Mouse (Mus musculus): ENCODE data around the gene H2-Ke6. TPM values are rescaled to one million over a fixed set of nuclear protein-coding genes. Genes with fewer than 3 reads are reported as not detected.

Gene H2-Ke6
- polyA plus RNA-seq (2012; rRNA removed), result 91.2 and 130 TPM in 2 replicates

- WGBS, result under 1% methylated on average over 49 of the region's 49 CpGs
- peaks cover 24% of the 10 kb centered on the region for H3K4me1 ChIP-seq (ENCODE audit: control insufficient read depth, insufficient read depth, low read length)
- TF ChIP-seq CTCF (IDR thresholded peaks at IDR 0.05; ENCODE audit: insufficient read depth, low read length), result no peak
- TF ChIP-seq POLR2A (IDR thresholded peaks at IDR 0.05; ENCODE audit: borderline replicate concordance, extremely low read depth, low read depth, low read length), result peak; percentile 82; the same call in 1 of the 2 replicates
- peak; percentile 92 for DNase-seq
- peak within 1 kb of the TSS; percentile 93 for H3K4me3 ChIP-seq (replicated peaks; ENCODE audit: extremely low read depth, low read depth, low read length)
Observed at GRCm38 (mm10) chr17:34027656-34028223, at the start of gene H2-Ke6. TSS of gene H2-Ke6 (minus strand) at chr17:34028060.

GRCm38 (mm10) chr17:34077549-34077948 is 49.7 kb upstream of the H2-Ke6 start:
- 1% methylated on average over 9 of the region's 9 CpGs for WGBS
- peak; percentile 53 for DNase-seq
- Histone ChIP-seq H3K4me1 (ENCODE audit: control insufficient read depth, insufficient read depth, low read length) (no peaks in the 10 kb centered on the region), H3K4me3 (replicated peaks; ENCODE audit: extremely low read depth, low read depth, low read length) (no peak overlapping the region)
- TF ChIP-seq CTCF (IDR thresholded peaks at IDR 0.05; ENCODE audit: insufficient read depth, low read length) (peak; percentile 52), POLR2A (IDR thresholded peaks at IDR 0.05; ENCODE audit: borderline replicate concordance, extremely low read depth, low read depth, low read length) (no peak)

- peak; percentile 72 for DNase-seq
- no peak overlapping the region for H3K4me3 ChIP-seq (replicated peaks; ENCODE audit: extremely low read depth, low read depth, low read length)
- H3K4me1 ChIP-seq (ENCODE audit: control insufficient read depth, insufficient read depth, low read length), result no peaks in the 10 kb centered on the region
- 27% methylated on average over 7 of the region's 7 CpGs for WGBS
- TF ChIP-seq POLR2A (IDR thresholded peaks at IDR 0.05; ENCODE audit: borderline replicate concordance, extremely low read depth, low read depth, low read length), result no peak
- no peak for TF ChIP-seq CTCF (IDR thresholded peaks at IDR 0.05; ENCODE audit: insufficient read depth, low read length)
Observed at GRCm38 (mm10) chr17:34075271-34075670, 47.4 kb upstream of the H2-Ke6 start.

GRCm38 (mm10) chr17:34072091-34072490 is 44.2 kb upstream of the H2-Ke6 start:
- DNase-seq, result no peak
- Histone ChIP-seq H3K4me3 (replicated peaks; ENCODE audit: extremely low read depth, low read depth, low read length) (no peak overlapping the region), H3K4me1 (ENCODE audit: control insufficient read depth, insufficient read depth, low read length) (no peaks in the 10 kb centered on the region)
- TF ChIP-seq POLR2A (IDR thresholded peaks at IDR 0.05; ENCODE audit: borderline replicate concordance, extremely low read depth, low read depth, low read length) (no peak), CTCF (IDR thresholded peaks at IDR 0.05; ENCODE audit: insufficient read depth, low read length) (no peak)
- WGBS, result 60% methylated on average over 5 of the region's 5 CpGs

- Histone ChIP-seq H3K4me1 (ENCODE audit: control insufficient read depth, insufficient read depth, low read length) (no peaks in the 10 kb centered on the region), H3K4me3 (replicated peaks; ENCODE audit: extremely low read depth, low read depth, low read length) (no peak overlapping the region)
- WGBS, result 37% methylated on average over 3 of the region's 3 CpGs
- TF ChIP-seq POLR2A (IDR thresholded peaks at IDR 0.05; ENCODE audit: borderline replicate concordance, extremely low read depth, low read depth, low read length) (no peak), CTCF (IDR thresholded peaks at IDR 0.05; ENCODE audit: insufficient read depth, low read length) (no peak)
- no peak for DNase-seq
Observed at GRCm38 (mm10) chr17:34068864-34069263, 41.0 kb upstream of the H2-Ke6 start.

GRCm38 (mm10) chr17:34057224-34057623 is 29.4 kb upstream of the H2-Ke6 start:
- Histone ChIP-seq H3K4me1 (ENCODE audit: control insufficient read depth, insufficient read depth, low read length) (no peaks in the 10 kb centered on the region), H3K4me3 (replicated peaks; ENCODE audit: extremely low read depth, low read depth, low read length) (no peak overlapping the region)
- TF ChIP-seq POLR2A (IDR thresholded peaks at IDR 0.05; ENCODE audit: borderline replicate concordance, extremely low read depth, low read depth, low read length), result no peak
- TF ChIP-seq CTCF (IDR thresholded peaks at IDR 0.05; ENCODE audit: insufficient read depth, low read length), result no peak
- WGBS, result 49% methylated on average over 7 of the region's 7 CpGs
- DNase-seq, result no peak

GRCm38 (mm10) chr17:34047404-34048050 is 19.7 kb upstream of the H2-Ke6 start:
- no peak for DNase-seq
- 86% methylated on average over 5 of the region's 5 CpGs for WGBS

GRCm38 (mm10) chr17:34045941-34046340 is 18.1 kb upstream of the H2-Ke6 start:
- TF ChIP-seq POLR2A (IDR thresholded peaks at IDR 0.05; ENCODE audit: borderline replicate concordance, extremely low read depth, low read depth, low read length) (no peak), CTCF (IDR thresholded peaks at IDR 0.05; ENCODE audit: insufficient read depth, low read length) (no peak)
- no peak overlapping the region for H3K4me3 ChIP-seq (replicated peaks; ENCODE audit: extremely low read depth, low read depth, low read length)

More at GRCm38 (mm10) chr17:34047404-34048050, 19.7 kb upstream of the H2-Ke6 start:
- H3K4me3 ChIP-seq (replicated peaks; ENCODE audit: extremely low read depth, low read depth, low read length), result no peak overlapping the region
- TF ChIP-seq POLR2A (IDR thresholded peaks at IDR 0.05; ENCODE audit: borderline replicate concordance, extremely low read depth, low read depth, low read length) (no peak), CTCF (IDR thresholded peaks at IDR 0.05; ENCODE audit: insufficient read depth, low read length) (no peak)
- no peaks in the 10 kb centered on the region for H3K4me1 ChIP-seq (ENCODE audit: control insufficient read depth, insufficient read depth, low read length)

GRCm38 (mm10) chr17:34039562-34040450 is 11.9 kb upstream of the H2-Ke6 start:
- peaks cover 3% of the 10 kb centered on the region; the same call in 1 of the 2 replicates for H3K4me1 ChIP-seq (ENCODE audit: control insufficient read depth, insufficient read depth, low read length)
- H3K4me3 ChIP-seq (replicated peaks; ENCODE audit: extremely low read depth, low read depth, low read length), result no peak overlapping the region
- 19% methylated on average over 17 of the region's 17 CpGs for WGBS
- TF ChIP-seq POLR2A (IDR thresholded peaks at IDR 0.05; ENCODE audit: borderline replicate concordance, extremely low read depth, low read depth, low read length) (no peak), CTCF (IDR thresholded peaks at IDR 0.05; ENCODE audit: insufficient read depth, low read length) (no peak)
- DNase-seq, result no peak

More at GRCm38 (mm10) chr17:34045941-34046340, 18.1 kb upstream of the H2-Ke6 start:
- H3K4me1 ChIP-seq (ENCODE audit: control insufficient read depth, insufficient read depth, low read length), result no peaks in the 10 kb centered on the region
- no peak for DNase-seq
- WGBS, result 80% methylated on average over 14 of the region's 14 CpGs
